Mouse (Mus musculus): ENCODE data around the gene Adam30. TPM values are rescaled to one million over a fixed set of nuclear protein-coding genes. Genes with fewer than 3 reads are reported as not detected.
"Not testable (repeated sequence)": the region's sequence is repeated elsewhere in the genome, so short reads cannot be mapped to it uniquely, and the experiment has no call there.

Adam30 gene
- polyA plus RNA-seq (2012; ENCODE audit: insufficient read depth, low replicate concordance): not detected in 2 replicates

DNA sequence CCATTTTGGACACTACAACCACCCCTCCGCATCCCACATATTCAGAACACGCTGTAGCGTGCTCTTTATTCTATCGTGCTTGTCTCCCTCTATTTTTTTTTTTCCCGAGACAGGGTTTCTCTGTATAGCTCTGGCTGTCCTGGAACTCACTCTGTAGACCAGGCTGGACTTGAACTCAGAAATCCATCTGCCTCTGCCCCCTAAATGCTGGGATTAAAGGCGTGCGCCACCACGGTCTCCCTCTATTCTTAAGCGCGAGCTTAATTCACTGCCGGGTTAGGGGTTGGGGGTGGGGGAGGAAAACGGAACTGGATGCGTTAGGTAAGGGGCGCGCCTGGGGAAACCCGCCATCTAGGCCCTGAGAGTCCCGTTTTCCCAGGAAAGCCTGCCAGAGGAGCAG, at the start of gene Adam30:
Gene Adam30 (plus strand): TSS at position 301 of the 400 bp plus-strand sequence.
- peaks cover 14% of the 10 kb centered on the region for H3K4me1 ChIP-seq
- H3K27me3 ChIP-seq (replicated peaks): no peaks in the 10 kb centered on the region
- H3K4me3 ChIP-seq (replicated peaks): no peak within 1 kb of the TSS
- no peaks in the 10 kb centered on the region for H3K9me3 ChIP-seq
- no peak for TF ChIP-seq GATA1 (IDR thresholded peaks at IDR 0.05; ENCODE audit: borderline replicate concordance, low read length)
- TF ChIP-seq FLI1 (IDR thresholded peaks at IDR 0.05; ENCODE audit: low read length): no peak
- no peaks in the 10 kb centered on the region for H3K36me3 ChIP-seq (replicated peaks; ENCODE audit: low read length)

DNA sequence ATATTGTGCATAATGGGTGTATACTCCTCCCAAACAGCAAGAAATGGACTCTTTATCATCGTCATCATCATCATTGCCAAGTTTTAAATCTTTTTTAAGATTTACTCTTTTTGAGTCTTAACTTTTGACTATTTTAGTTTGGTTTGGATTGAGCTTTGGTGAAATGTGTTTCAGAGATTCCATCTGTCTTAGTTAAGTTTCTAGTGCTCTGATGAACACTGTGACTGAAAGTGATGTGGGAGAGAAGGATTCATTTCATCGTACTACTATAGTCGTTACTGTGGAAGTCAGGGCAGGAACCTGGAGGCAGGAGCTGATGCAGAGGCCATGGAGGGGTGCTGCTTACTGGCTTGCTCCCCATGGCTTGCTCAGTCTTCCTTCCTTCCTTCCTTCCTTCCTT, 42.2 kb upstream of the Adam30 start:
- H3K36me3 ChIP-seq (replicated peaks; ENCODE audit: low read length): peaks cover 96% of the 10 kb centered on the region
- H3K4me1 ChIP-seq: peaks cover 11% of the 10 kb centered on the region
- no peaks in the 10 kb centered on the region for H3K9me3 ChIP-seq
- H3K4me3 ChIP-seq (replicated peaks): no peak overlapping the region
- TF ChIP-seq GATA1 (IDR thresholded peaks at IDR 0.05; ENCODE audit: borderline replicate concordance, low read length) (no peak), FLI1 (IDR thresholded peaks at IDR 0.05; ENCODE audit: low read length) (no peak)
- H3K27me3 ChIP-seq (replicated peaks): no peaks in the 10 kb centered on the region

DNA sequence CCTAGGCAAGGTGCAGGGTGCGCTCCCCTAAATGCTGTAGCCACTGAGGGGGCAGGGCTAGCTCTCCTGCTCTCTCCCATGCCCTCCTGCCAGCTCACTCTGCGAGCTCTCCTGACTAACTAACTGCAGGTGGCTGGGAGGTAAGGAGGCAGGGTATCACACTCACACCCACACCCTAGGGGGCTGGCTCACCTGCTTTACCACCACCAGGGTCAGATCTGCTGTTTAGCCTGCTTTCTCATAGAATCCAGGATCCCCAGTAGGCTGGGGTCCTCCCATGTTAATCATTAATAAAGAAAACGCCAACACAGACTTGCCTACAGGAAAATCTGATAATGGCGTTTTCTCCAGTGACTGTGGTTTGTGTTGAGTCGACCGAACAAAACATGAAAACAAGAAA, 41.1 kb upstream of the Adam30 start:
- Histone ChIP-seq H3K4me1 (peaks cover 11% of the 10 kb centered on the region), H3K27me3 (replicated peaks) (no peaks in the 10 kb centered on the region), H3K9me3 (no peaks in the 10 kb centered on the region), H3K4me3 (replicated peaks) (no peak overlapping the region), H3K36me3 (replicated peaks; ENCODE audit: low read length) (peaks cover 97% of the 10 kb centered on the region)
- no peak for TF ChIP-seq FLI1 (IDR thresholded peaks at IDR 0.05; ENCODE audit: low read length)
- TF ChIP-seq GATA1 (IDR thresholded peaks at IDR 0.05; ENCODE audit: borderline replicate concordance, low read length): no peak

DNA sequence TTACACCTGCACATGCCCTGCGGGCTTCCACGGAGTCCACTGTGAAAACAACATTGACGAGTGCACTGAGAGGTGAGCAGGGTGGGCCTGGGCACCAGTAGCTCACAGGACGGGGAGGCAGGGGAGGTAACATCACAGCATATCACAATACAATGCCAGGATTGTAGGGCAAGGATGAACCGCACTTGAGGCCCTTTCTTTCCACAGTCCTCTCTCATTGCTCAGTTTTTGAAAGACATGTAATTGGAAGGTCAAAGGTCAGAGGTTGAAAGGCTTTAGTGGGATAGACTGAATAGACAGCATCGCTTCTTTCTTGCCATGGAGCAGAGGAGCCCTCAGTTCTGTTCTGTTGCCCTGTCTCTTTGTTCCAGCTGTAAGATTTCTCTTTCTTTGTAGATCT, 39.5 kb upstream of the Adam30 start:
- Histone ChIP-seq H3K36me3 (replicated peaks; ENCODE audit: low read length) (peaks cover 96% of the 10 kb centered on the region), H3K27me3 (replicated peaks) (no peaks in the 10 kb centered on the region), H3K9me3 (no peaks in the 10 kb centered on the region), H3K4me3 (replicated peaks) (no peak overlapping the region), H3K4me1 (0 out of 2 replicates have a peak, but pooled peaks cover 3% of the 10 kb centered on the region)
- TF ChIP-seq FLI1 (IDR thresholded peaks at IDR 0.05; ENCODE audit: low read length) (no peak), GATA1 (IDR thresholded peaks at IDR 0.05; ENCODE audit: borderline replicate concordance, low read length) (no peak)

DNA sequence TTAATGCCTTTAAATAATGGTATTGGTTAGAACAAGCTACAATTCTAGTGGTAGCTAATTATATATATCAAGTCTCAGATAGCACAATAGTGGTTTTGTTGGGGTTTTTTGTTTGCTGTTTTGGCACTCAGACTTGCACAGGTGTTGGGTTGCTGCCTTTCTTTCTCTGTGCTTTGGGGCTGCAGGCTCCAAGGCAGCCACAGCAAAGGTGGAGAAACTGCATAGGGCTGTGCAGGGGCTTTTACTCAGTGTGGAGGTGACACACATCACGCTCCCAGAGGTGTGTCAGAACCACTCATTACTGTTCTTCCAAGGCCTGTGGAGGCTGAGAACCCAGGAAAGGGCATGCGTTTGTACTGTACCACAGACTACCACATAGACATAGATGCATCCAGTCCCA, 32.7 kb upstream of the Adam30 start:
- Histone ChIP-seq H3K27me3 (replicated peaks) (no peaks in the 10 kb centered on the region), H3K4me3 (replicated peaks) (no peak overlapping the region), H3K4me1 (no peaks in the 10 kb centered on the region), H3K9me3 (no peaks in the 10 kb centered on the region), H3K36me3 (replicated peaks; ENCODE audit: low read length) (peaks cover 94% of the 10 kb centered on the region)
- TF ChIP-seq FLI1 (IDR thresholded peaks at IDR 0.05; ENCODE audit: low read length) (no peak), GATA1 (IDR thresholded peaks at IDR 0.05; ENCODE audit: borderline replicate concordance, low read length) (no peak)

DNA sequence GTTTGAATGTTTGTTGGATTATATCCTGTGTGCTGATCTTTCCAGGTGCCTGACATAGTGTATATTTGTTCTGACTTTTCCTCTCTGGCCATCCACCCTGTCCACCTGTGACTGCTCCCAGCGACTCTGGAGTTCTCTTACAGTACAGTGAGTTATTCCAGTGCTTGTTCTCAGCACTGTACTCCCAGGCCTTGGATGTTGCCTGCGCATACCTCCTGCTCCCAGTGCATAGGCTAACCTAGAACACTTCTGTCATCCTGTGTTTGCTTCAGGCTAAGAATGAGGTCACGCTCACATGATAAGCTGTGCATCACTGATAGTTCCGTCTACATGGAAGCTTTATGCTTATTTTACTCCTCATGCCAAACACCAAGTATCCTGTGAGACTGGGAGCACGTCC, 31.7 kb upstream of the Adam30 start:
- no peak for TF ChIP-seq FLI1 (IDR thresholded peaks at IDR 0.05; ENCODE audit: low read length)
- no peak for TF ChIP-seq GATA1 (IDR thresholded peaks at IDR 0.05; ENCODE audit: borderline replicate concordance, low read length)
- Histone ChIP-seq H3K9me3 (no peaks in the 10 kb centered on the region), H3K4me3 (replicated peaks) (no peak overlapping the region), H3K36me3 (replicated peaks; ENCODE audit: low read length) (peaks cover 94% of the 10 kb centered on the region), H3K4me1 (no peaks in the 10 kb centered on the region), H3K27me3 (replicated peaks) (no peaks in the 10 kb centered on the region)

DNA sequence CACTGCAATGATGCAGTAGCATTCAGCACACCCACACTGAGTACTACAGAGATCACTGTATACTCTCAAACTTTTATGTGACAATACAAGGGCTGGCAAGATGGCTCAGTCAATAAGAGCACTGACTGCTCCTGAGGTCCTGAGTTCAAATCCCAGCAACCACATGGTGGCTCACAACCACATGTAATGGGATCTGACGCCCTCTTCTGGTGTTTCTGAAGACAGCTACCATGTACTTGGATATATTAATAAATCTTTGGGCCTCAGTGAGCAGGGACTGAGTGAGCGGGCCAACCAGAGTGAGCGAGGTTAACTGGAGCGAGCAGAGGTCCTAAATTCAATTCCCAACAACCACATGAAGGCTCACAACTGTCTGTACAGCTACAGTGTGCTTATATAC, 28.3 kb upstream of the Adam30 start:
- peaks cover 95% of the 10 kb centered on the region for H3K36me3 ChIP-seq (replicated peaks; ENCODE audit: low read length)
- H3K27me3 ChIP-seq (replicated peaks); H3K9me3 ChIP-seq; H3K4me1 ChIP-seq; H3K4me3 ChIP-seq (replicated peaks): not testable (repeated sequence)

DNA sequence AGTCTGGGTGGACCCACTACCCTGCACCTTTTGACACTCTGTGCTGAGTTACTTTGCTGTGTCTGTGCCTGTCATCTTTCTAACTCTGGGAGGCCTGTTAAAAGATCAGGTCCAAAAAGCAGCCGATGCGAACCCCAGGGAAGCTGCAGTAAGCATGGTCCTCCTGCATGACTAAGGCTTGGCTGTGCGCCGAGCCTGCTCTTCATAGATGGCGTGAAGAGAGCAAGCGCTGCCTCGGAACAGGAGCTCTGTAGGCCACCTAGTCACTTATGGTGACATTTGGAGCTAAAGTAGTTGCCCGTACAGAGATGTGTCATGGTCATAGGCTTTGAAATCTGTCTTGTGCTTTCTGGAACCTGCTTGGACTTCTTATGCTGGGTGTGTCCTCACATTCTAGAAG, 27.8 kb upstream of the Adam30 start:
- peaks cover 96% of the 10 kb centered on the region for H3K36me3 ChIP-seq (replicated peaks; ENCODE audit: low read length)
- no peak overlapping the region for H3K4me3 ChIP-seq (replicated peaks)
- no peak for TF ChIP-seq GATA1 (IDR thresholded peaks at IDR 0.05; ENCODE audit: borderline replicate concordance, low read length)
- TF ChIP-seq FLI1 (IDR thresholded peaks at IDR 0.05; ENCODE audit: low read length): no peak
- H3K9me3 ChIP-seq: no peaks in the 10 kb centered on the region
- H3K27me3 ChIP-seq (replicated peaks): no peaks in the 10 kb centered on the region
- H3K4me1 ChIP-seq: no peaks in the 10 kb centered on the region; the same call in 1 of the 2 replicates

DNA sequence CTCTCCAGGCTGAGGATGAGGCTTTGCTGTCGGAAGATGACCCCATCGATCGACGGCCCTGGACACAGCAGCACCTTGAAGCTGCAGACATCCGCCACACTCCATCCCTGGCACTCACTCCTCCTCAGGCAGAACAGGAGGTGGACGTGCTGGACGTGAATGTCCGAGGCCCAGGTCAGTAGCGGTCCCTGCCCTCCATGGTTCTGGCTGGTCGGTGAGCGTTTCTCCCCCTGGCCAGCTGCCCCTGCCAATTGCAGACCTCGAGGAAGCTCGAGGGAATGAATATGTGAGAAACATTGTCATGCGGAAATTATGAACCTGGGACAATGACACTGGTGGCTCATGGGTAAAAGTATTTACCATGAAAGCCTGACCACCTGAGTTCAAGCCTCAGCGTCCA, 19.0 kb upstream of the Adam30 start:
- Histone ChIP-seq H3K27me3 (replicated peaks) (no peaks in the 10 kb centered on the region), H3K9me3 (no peaks in the 10 kb centered on the region), H3K36me3 (replicated peaks; ENCODE audit: low read length) (peaks cover 97% of the 10 kb centered on the region), H3K4me1 (no peaks in the 10 kb centered on the region), H3K4me3 (replicated peaks) (peak overlapping the region; percentile 65)
- TF ChIP-seq GATA1 (IDR thresholded peaks at IDR 0.05; ENCODE audit: borderline replicate concordance, low read length): no peak
- no peak for TF ChIP-seq FLI1 (IDR thresholded peaks at IDR 0.05; ENCODE audit: low read length)

DNA sequence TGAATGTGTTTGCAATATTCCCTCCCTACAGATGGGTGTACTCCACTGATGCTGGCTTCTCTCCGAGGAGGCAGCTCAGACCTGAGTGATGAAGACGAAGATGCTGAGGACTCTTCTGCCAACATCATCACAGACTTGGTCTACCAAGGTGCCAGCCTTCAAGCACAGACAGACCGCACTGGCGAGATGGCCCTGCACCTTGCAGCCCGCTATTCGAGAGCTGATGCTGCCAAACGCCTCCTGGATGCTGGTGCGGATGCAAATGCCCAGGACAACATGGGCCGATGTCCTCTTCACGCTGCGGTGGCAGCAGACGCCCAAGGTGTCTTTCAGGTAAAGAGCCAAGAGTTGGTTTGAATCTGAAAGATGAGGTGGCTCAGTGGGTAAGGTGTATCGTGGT, 17.6 kb upstream of the Adam30 start:
- no peaks in the 10 kb centered on the region for H3K27me3 ChIP-seq (replicated peaks)
- no peak for TF ChIP-seq FLI1 (IDR thresholded peaks at IDR 0.05; ENCODE audit: low read length)
- no peak for TF ChIP-seq GATA1 (IDR thresholded peaks at IDR 0.05; ENCODE audit: borderline replicate concordance, low read length)
- H3K36me3 ChIP-seq (replicated peaks; ENCODE audit: low read length): peaks cover 97% of the 10 kb centered on the region
- H3K9me3 ChIP-seq: no peaks in the 10 kb centered on the region
- H3K4me3 ChIP-seq (replicated peaks): no peak overlapping the region
- no peaks in the 10 kb centered on the region for H3K4me1 ChIP-seq

DNA sequence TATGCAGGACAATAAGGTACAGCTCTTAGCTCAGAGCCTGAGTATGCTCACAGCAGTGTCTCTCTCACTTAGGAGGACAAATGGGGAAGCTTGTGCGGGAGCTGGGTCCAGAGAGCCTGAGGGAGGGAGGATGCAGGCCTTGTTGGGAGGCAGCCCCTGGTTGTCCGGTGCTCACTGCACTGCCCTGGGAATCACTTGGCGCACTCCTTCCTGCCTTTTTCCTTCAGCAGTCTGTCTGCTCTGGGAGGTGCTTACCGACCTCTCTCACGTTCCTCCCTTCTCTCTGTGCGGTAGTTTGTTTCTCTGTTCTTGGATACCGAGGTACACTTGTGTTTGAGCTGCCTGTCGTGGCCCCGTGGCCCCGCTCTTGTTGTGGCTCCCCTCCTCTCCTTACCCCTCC, 15.2 kb upstream of the Adam30 start:
- H3K9me3 ChIP-seq: no peaks in the 10 kb centered on the region
- TF ChIP-seq FLI1 (IDR thresholded peaks at IDR 0.05; ENCODE audit: low read length) (no peak), GATA1 (IDR thresholded peaks at IDR 0.05; ENCODE audit: borderline replicate concordance, low read length) (no peak)

More for the DNA sequence above, 15.2 kb upstream of the Adam30 start:
- H3K27me3 ChIP-seq (replicated peaks): no peaks in the 10 kb centered on the region
- no peaks in the 10 kb centered on the region for H3K4me1 ChIP-seq
- H3K4me3 ChIP-seq (replicated peaks): no peak overlapping the region
- H3K36me3 ChIP-seq (replicated peaks; ENCODE audit: low read length): peaks cover 94% of the 10 kb centered on the region

Data from megakaryocyte, embryonic 14.5 days (primary cell).